Mouse (Mus musculus) liver, adult 2 months (tissue): ENCODE measurements around the gene Cep57.

ENCODE experiments used
- CTCF ChIP-seq: fragments of 200-500 bp; IDR thresholded peaks from 2 replicates; pipeline ENCODE4 v1.5.1; 2011; ENCODE audit warnings: low read depth, low read length, control low read depth
- POLR2A ChIP-seq: fragments of 200-500 bp; IDR thresholded peaks from 2 replicates; pipeline ENCODE4 v1.6.1; 2011; ENCODE audit warnings: low read length, control low read depth; ENCODE audit not compliant: insufficient read depth; ENCODE audit errors: extremely low read depth

DNA sequence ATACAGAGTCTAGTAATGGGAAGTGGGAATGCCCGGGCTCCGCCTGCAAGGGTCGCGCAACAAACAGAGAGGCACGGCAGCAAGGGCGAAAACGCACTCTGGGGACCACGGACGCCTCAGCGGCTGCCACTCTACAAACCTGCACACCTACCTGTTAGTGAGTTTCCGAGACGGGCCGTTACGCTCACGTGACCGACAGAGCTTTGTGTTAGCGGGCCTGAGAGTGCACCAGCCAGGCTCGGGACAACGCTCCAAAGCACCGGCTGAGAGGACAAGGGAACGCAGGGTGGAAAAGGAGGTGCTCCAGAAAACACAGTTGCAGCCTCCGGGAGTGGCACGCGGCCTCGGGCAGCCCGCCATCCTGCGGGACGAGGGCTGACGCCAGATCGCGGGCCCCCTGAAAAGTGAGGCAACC lies 509 bp downstream of the Cep57 start:
- TF ChIP-seq POLR2A (no peak), CTCF (no peak)
